Mouse (Mus musculus) heart, embryonic 16.5 days (tissue): ENCODE data around the gene Ctnnal1. TPM values are rescaled to one million over a fixed set of nuclear protein-coding genes. Genes with fewer than 3 reads are reported as not detected.

ENCODE experiments used
- ATAC-seq: fragments of 200-750 bp; cut with Nextera tagmentation; replicated peaks from 2 replicates; pipeline ENCODE4 v1.8.0; 2017; ENCODE audit warnings: moderate number of reproducible peaks; ENCODE audit not compliant: insufficient read depth, low FRiP score; ENCODE audit errors: extremely low read depth
- H3K27ac ChIP-seq: fragments of 300-500 bp; sonication (generic); 2 replicates; pipeline ENCODE4 v1.5.1; 2014; ENCODE audit warnings: mild to moderate bottlenecking, low read length, control low read depth, moderate library complexity
- H3K27me3 ChIP-seq: fragments of 300-500 bp; sonication (generic); 2 replicates; pipeline ENCODE4 v1.6.1; 2014; ENCODE audit warnings: low read length, mixed read lengths; ENCODE audit not compliant: control insufficient read depth, insufficient read depth
- H3K36me3 ChIP-seq: fragments of 300-500 bp; sonication (generic); 2 replicates; pipeline ENCODE4 v1.6.1; 2014; ENCODE audit not compliant: control insufficient read depth, insufficient read depth
- H3K4me1 ChIP-seq: fragments of 300-500 bp; sonication (generic); 2 replicates; pipeline ENCODE4 v1.6.1; 2014; ENCODE audit warnings: low read length, mixed read lengths; ENCODE audit not compliant: control insufficient read depth, insufficient read depth
- H3K4me2 ChIP-seq: fragments of 300-500 bp; sonication (generic); 2 replicates; pipeline ENCODE4 v1.6.1; 2014; ENCODE audit warnings: low read depth, mild to moderate bottlenecking, control low read depth, low read length
- H3K4me3 ChIP-seq: fragments of 300-500 bp; sonication (generic); 2 replicates; pipeline ENCODE4 v1.5.1; 2014; ENCODE audit warnings: mild to moderate bottlenecking, control low read depth, low read length
- H3K9ac ChIP-seq: fragments of 300-500 bp; sonication (generic); 2 replicates; pipeline ENCODE4 v1.6.1; 2014; ENCODE audit warnings: low read length, control low read depth
- H3K9me3 ChIP-seq: fragments of 300-500 bp; sonication (generic); replicated peaks from 2 replicates; pipeline ENCODE4 v1.6.1; 2016; ENCODE audit warnings: low read length; ENCODE audit not compliant: control insufficient read depth
- WGBS: fragments of 180-500 bp; shearing (Covaris S2); extraction: QIAGEN DNeasy Blood & Tissue Kit; methylation state at CpG from one replicate; pipeline ENCODE4 v1.1.7; 2014; 5-methylcytosine and 5-hydroxymethylcytosine counted together
- polyA plus RNA-seq: library from polyadenylated mRNA; unstranded; fragments of >200 nt; fragmentation: Nextera tagmentation; extraction: Ambion mirVana; gene quantifications from 2 replicates; pipeline ENCODE4 v1.2.1, GENCODE M21; 2015

The Ctnnal1 gene
- polyA plus RNA-seq, 1 experiment from 2014 or later: 27.6 TPM

DNA sequence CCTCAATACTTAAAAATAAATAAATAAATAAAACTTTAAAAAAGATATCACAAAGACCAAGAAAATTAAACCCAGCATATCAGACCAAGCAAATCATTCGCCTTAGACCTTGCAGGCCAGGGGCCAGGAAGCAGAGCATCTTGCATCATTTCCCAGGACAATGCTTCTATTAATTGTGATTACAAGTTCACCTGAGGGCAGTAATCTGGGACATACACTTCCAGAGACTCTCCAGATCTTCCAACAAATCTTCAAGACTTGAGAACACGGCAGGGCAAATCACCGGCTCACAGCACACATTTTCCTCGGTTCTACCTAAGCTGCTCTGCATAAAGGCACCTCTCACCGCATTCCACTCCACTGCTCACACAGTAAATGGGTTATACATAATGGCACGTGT lies 16.9 kb downstream of the Ctnnal1 start:
- Histone ChIP-seq H3K36me3 (peaks cover 12% of the 10 kb centered on the region; the same call in 1 of the 2 replicates), H3K9me3 (peaks cover 5% of the 10 kb centered on the region; the same call in 1 of the 2 replicates), H3K4me1 (peaks cover 6% of the 10 kb centered on the region), H3K4me3 (no peak overlapping the region), H3K4me2 (no peak overlapping the region), H3K9ac (no peak overlapping the region), H3K27ac (no peak overlapping the region), H3K27me3 (no peaks in the 10 kb centered on the region)
- 85% methylated on average over 6 of the region's 6 CpGs for WGBS
- ATAC-seq: no peak

DNA sequence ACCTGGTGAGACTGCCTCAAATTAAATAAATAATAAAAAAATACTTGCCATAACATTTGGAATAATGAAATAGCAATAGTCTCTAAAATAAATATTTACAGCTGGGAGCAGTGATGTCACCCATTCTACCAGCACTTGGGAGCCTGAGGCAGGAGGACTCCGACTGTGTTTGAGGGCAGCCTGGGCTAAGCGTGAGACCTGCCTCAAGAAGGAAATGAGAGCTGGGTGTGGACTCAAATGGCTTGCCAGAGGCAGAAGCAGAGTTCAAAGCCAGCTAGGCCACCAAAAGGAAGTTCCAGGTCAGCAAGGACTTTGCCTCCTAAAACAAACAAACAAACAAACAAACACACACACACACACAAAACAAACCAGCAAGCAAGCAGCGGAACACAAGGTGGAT lies 17.6 kb downstream of the Ctnnal1 start:
- 83% methylated on average over 3 of the region's 3 CpGs for WGBS
- no peak overlapping the region for H3K4me2 ChIP-seq

DNA sequence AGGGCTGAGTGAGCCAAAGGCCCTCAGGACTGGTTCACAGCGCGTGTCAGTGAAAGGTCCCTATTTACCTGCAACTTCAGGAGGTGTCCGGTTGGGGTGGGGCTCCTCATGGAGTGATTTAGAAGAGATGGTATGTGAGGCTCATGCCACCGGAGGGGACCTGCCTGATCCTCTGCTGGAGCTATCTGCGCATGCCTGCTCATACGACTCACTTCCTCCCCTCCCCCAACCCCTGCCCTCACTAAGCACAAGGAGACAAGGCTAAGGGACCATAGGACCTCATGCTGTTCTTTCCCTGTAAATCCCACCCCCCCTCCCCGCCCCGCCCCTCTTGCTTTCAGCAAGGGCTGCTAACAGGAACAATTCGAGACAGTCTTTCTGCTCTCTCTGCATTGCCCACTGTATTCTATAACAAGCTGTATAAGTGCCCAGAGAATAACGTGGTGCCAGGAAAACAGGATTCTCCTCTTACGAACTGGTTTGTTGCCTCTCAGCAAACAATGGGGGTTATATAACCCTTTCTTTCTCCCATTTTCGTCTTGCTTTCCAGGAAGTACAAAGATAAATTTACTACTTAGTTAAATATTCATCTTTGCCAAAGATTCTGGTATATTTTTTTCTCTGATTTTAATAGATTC lies 19.0 kb downstream of the Ctnnal1 start:
- H3K27me3 ChIP-seq: no peaks in the 10 kb centered on the region
- H3K9ac ChIP-seq: no peak overlapping the region
- peaks cover 5% of the 10 kb centered on the region; the same call in 1 of the 2 replicates for H3K9me3 ChIP-seq
- no peak overlapping the region for H3K27ac ChIP-seq
- peaks cover 6% of the 10 kb centered on the region for H3K4me1 ChIP-seq
- H3K4me3 ChIP-seq: no peak overlapping the region
- peaks cover 12% of the 10 kb centered on the region; the same call in 1 of the 2 replicates for H3K36me3 ChIP-seq
- no peak for ATAC-seq
- H3K4me2 ChIP-seq: no peak overlapping the region
- WGBS: 60% methylated on average over 12 of the region's 12 CpGs

More for the DNA sequence above, 17.6 kb downstream of the Ctnnal1 start:
- H3K9ac ChIP-seq: no peak overlapping the region
- no peak overlapping the region for H3K27ac ChIP-seq
- no peaks in the 10 kb centered on the region for H3K27me3 ChIP-seq
- H3K4me3 ChIP-seq: no peak overlapping the region
- ATAC-seq: no peak
- H3K9me3 ChIP-seq: peaks cover 5% of the 10 kb centered on the region; the same call in 1 of the 2 replicates
- peaks cover 12% of the 10 kb centered on the region; the same call in 1 of the 2 replicates for H3K36me3 ChIP-seq
- H3K4me1 ChIP-seq: peaks cover 6% of the 10 kb centered on the region

DNA sequence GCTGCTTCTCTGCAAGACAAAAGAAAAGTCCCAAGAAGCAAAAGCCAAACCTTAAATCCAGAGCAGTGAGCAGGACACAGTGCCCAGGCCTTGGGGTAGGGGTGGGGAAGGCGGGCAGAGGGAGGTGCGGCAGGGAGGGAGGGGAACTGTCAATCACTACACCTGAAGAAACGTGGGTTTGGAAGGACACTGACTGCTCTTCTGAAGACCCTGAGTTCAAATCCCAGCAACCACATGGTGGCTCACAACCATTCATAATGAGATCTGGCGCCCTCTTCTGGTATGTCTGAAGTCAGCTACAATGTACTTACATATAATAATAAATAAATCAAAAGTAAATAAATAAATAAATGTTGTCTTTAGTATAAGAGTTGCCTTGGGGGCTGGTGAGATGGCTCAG lies 20.1 kb downstream of the Ctnnal1 start:
- H3K4me3 ChIP-seq: no peak overlapping the region
- H3K9ac ChIP-seq: no peak overlapping the region
- H3K4me1 ChIP-seq: no peaks in the 10 kb centered on the region
- H3K27me3 ChIP-seq: no peaks in the 10 kb centered on the region
- no peak overlapping the region for H3K4me2 ChIP-seq
- H3K27ac ChIP-seq: no peak overlapping the region
- peaks cover 12% of the 10 kb centered on the region; the same call in 1 of the 2 replicates for H3K36me3 ChIP-seq
- no peak for ATAC-seq
- H3K9me3 ChIP-seq: peaks cover 5% of the 10 kb centered on the region; the same call in 1 of the 2 replicates
- 90% methylated on average over 4 of the region's 4 CpGs for WGBS

DNA sequence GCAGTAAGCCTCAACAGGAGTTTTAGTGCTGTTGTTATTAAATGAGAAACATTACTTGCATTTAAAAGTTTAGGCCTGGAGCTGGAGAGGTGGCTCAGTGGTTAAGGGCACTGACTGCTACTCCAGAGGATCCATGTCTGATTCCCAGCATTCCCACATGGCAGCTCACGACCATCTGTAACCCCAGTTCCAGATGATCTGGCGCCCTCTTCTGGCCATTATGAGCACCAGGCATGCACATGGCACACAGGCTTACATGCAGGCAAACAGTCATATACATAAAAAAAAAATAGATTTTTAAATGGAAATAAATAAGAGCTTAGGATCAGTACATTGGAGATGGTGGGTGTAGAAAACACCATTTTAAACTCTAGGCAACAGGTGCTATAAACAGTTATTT lies 21.0 kb downstream of the Ctnnal1 start:
- H3K9me3 ChIP-seq: peaks cover 5% of the 10 kb centered on the region; the same call in 1 of the 2 replicates
- H3K4me1 ChIP-seq: no peaks in the 10 kb centered on the region
- WGBS: 84% methylated on average over 2 of the region's 2 CpGs
- no peak overlapping the region for H3K27ac ChIP-seq
- no peak overlapping the region for H3K4me3 ChIP-seq
- H3K9ac ChIP-seq: no peak overlapping the region
- H3K27me3 ChIP-seq: no peaks in the 10 kb centered on the region
- no peak for ATAC-seq
- no peak overlapping the region for H3K4me2 ChIP-seq
- peaks cover 12% of the 10 kb centered on the region; the same call in 1 of the 2 replicates for H3K36me3 ChIP-seq

DNA sequence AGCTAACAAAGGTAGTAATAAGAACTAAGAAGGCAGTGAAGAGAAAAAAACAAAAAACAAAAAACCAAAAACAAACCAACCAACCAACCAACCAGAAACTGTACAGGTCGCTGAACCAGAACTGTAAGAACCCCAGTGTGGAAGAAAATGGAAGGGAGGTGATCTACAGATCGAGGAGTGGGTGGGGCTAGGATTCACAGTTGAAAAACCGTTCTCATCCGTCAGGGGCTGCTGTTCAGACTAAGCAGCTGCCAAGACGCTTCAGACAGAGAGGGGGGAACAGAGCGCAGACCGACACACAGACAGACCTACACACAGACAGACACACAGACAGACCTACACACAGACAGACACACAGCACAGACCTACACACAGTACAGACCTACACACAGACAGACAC lies 22.5 kb downstream of the Ctnnal1 start:
- Histone ChIP-seq H3K4me3 (no peak overlapping the region), H3K27me3 (no peaks in the 10 kb centered on the region), H3K27ac (peak overlapping the region; percentile 29; the same call in 1 of the 2 replicates), H3K36me3 (peaks cover 12% of the 10 kb centered on the region; the same call in 1 of the 2 replicates), H3K9me3 (peaks cover 5% of the 10 kb centered on the region; the same call in 1 of the 2 replicates), H3K4me1 (no peaks in the 10 kb centered on the region), H3K9ac (no peak overlapping the region), H3K4me2 (no peak overlapping the region)
- WGBS: 59% methylated on average over 7 of the region's 7 CpGs
- ATAC-seq: no peak

DNA sequence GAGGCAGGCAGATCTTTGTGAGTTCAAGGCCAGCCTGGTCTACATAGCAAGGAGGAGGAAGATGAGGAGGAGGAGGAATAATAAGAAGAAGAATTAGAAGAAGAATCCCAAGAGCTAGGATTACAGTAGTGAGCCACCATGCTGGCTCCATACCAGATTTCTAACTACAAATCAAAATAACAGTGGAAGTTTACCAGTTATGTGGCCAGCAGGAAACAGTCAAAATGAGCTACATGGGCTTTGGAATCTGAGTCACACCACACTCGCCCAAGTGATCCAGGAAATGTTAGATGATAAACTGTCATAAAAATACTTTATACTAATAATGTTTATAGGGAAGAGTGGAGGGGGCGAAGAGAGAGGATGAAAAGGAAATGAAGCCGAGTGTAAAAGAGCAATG lies 24.7 kb downstream of the Ctnnal1 start:
- Histone ChIP-seq H3K27me3 (no peaks in the 10 kb centered on the region), H3K9ac (no peak overlapping the region), H3K4me1 (no peaks in the 10 kb centered on the region), H3K4me3 (no peak overlapping the region), H3K36me3 (peaks cover 12% of the 10 kb centered on the region; the same call in 1 of the 2 replicates), H3K4me2 (no peak overlapping the region), H3K27ac (no peak overlapping the region), H3K9me3 (peaks cover 5% of the 10 kb centered on the region; the same call in 1 of the 2 replicates)
- no peak for ATAC-seq
- 72% methylated on average over 3 of the region's 3 CpGs for WGBS

DNA sequence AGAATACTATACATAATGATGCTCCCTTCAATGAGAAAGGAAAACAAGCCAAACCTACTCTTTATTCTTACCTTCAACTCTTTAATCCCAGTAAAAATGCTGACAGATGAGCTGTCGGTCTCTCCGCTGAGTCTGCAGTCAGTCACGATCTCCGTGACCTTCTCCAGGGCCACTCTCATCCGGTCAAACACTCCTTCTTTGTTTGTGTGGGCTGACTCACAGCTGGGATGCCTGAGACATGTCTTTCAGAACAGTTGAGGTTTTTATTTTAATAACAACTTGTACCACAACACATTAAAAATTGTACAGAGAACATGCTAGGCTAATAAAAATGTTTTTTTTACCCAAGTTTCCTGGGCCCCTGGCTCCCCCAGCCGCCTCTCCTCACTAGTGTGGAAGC lies 27.3 kb downstream of the Ctnnal1 start:
- 64% methylated on average over 6 of the region's 6 CpGs for WGBS
- H3K27me3 ChIP-seq: no peaks in the 10 kb centered on the region
- no peak for ATAC-seq
- no peak overlapping the region for H3K9ac ChIP-seq
- H3K27ac ChIP-seq: no peak overlapping the region
- no peaks in the 10 kb centered on the region for H3K9me3 ChIP-seq
- H3K4me2 ChIP-seq: no peak overlapping the region
- no peaks in the 10 kb centered on the region for H3K4me1 ChIP-seq
- H3K4me3 ChIP-seq: no peak overlapping the region
- peaks cover 2% of the 10 kb centered on the region; the same call in 1 of the 2 replicates for H3K36me3 ChIP-seq

DNA sequence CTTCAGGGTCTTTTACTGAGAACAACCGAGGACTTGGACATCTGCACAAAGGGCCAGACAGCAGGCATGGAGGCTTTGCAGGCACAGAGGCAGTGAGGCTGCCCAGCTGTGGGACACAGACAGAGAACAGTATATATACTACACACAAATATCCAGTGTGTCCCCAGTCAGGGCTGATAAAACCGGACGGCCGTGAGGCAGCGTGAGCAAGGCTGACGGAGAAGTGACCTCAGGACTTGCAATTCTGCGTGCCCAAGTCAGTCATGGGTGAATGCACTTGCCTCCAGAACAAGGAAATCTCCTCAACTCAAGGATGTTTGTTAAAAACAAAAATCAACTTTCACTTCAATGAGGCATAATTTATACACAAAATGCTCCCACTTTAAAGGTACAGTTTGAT lies 33.0 kb downstream of the Ctnnal1 start:
- 64% methylated on average over 7 of the region's 7 CpGs for WGBS
- H3K4me2 ChIP-seq: no peak overlapping the region
- H3K4me3 ChIP-seq: no peak overlapping the region
- H3K27ac ChIP-seq: no peak overlapping the region
- ATAC-seq: no peak
- H3K9ac ChIP-seq: no peak overlapping the region
- H3K36me3 ChIP-seq: peaks cover 12% of the 10 kb centered on the region
- no peaks in the 10 kb centered on the region for H3K4me1 ChIP-seq
- H3K27me3 ChIP-seq: no peaks in the 10 kb centered on the region
- no peaks in the 10 kb centered on the region for H3K9me3 ChIP-seq
